Mouse (Mus musculus): ENCODE data around the gene Dph2.

GRCm38 (mm10) chr4:117845316-117845715 is 46.5 kb downstream of the Dph2 start:
- no peak for TF ChIP-seq CTCF (IDR thresholded peaks at IDR 0.05)
- no peak for TF ChIP-seq EP300 (IDR thresholded peaks at IDR 0.05)

All from lung, postnatal 0 days (tissue).